Mouse (Mus musculus) limb, embryonic 11.5 days (tissue): ENCODE measurements at regions not wholly inside any gene's neighbourhood (a gene's known extent, or its start where the extent isn't known, plus 50 kb on each side); places are given as distances from the start of the nearest gene placed in this dataset. TPM values are rescaled to one million over a fixed set of nuclear protein-coding genes. Genes with fewer than 3 reads are reported as not detected.

ENCODE experiments used
- ATAC-seq: fragments of 200-750 bp; cut with Nextera tagmentation; 2 replicates; pipeline ENCODE4 v1.8.0; 2017; ENCODE audit warnings: low read depth; ENCODE audit not compliant: insufficient number of reproducible peaks, low FRiP score, low TSS enrichment
- DNase-seq: peaks from one replicate; pipeline ENCODE4 v3.0.0-alpha.2; 2015; ENCODE audit warnings: low spot score
- H3K27ac ChIP-seq: fragments of 300-500 bp; sonication (generic); replicated peaks from 2 replicates; pipeline ENCODE4 v1.5.1; 2014; ENCODE audit warnings: low read depth, mild to moderate bottlenecking, low read length
- H3K27me3 ChIP-seq: fragments of 300-500 bp; sonication (generic); 2 replicates; pipeline ENCODE4 v1.6.1; 2014; ENCODE audit warnings: mild to moderate bottlenecking, low read length, mixed read lengths; ENCODE audit not compliant: control insufficient read depth, insufficient read depth
- H3K36me3 ChIP-seq: fragments of 300-500 bp; sonication (generic); 2 replicates; pipeline ENCODE4 v1.6.1; 2014; ENCODE audit warnings: mild to moderate bottlenecking, low read length, moderate library complexity, mixed read lengths; ENCODE audit not compliant: control insufficient read depth, insufficient read depth
- H3K4me1 ChIP-seq: fragments of 300-500 bp; sonication (generic); 2 replicates; pipeline ENCODE4 v1.6.1; 2014; ENCODE audit warnings: low read length, mixed read lengths; ENCODE audit not compliant: control insufficient read depth, insufficient read depth
- H3K4me2 ChIP-seq: fragments of 300-500 bp; sonication (generic); 2 replicates; pipeline ENCODE4 v1.6.1; 2014; ENCODE audit warnings: low read depth, mild to moderate bottlenecking, moderate library complexity; ENCODE audit not compliant: severe bottlenecking
- H3K4me3 ChIP-seq: fragments of 300-500 bp; sonication (generic); 2 replicates; pipeline ENCODE4 v1.5.1; 2014; ENCODE audit warnings: low read depth, low read length
- H3K9ac ChIP-seq: fragments of 300-500 bp; sonication (generic); 2 replicates; pipeline ENCODE4 v1.6.1; 2014; ENCODE audit warnings: mild to moderate bottlenecking, low read length
- H3K9me3 ChIP-seq: fragments of 300-500 bp; sonication (generic); 2 replicates; pipeline ENCODE4 v1.6.1; 2016; ENCODE audit warnings: low read length; ENCODE audit not compliant: control insufficient read depth
- WGBS: fragments of 180-500 bp; shearing (Covaris S2); extraction: QIAGEN DNeasy Blood & Tissue Kit; methylation state at CpG from one replicate; pipeline ENCODE4 v1.1.7; 2014; 5-methylcytosine and 5-hydroxymethylcytosine counted together
- microRNA-seq: library from miRNA; unstranded; fragments of <30 nt; microRNA quantifications from one replicate; pipeline ENCODE4, GENCODE M21; 2016

GRCm38 (mm10) chr11:92018419-92018818 lies 441.1 kb upstream of the Kif2b start:
- no peak for ATAC-seq

GRCm38 (mm10) chr11:92011284-92011683 lies 433.9 kb upstream of the Kif2b start:
- Histone ChIP-seq H3K36me3 (no peaks in the 10 kb centered on the region), H3K27me3 (no peaks in the 10 kb centered on the region), H3K27ac (no peak overlapping the region), H3K4me2 (no peak overlapping the region), H3K9me3 (no peaks in the 10 kb centered on the region), H3K9ac (no peak overlapping the region), H3K4me1 (no peaks in the 10 kb centered on the region), H3K4me3 (no peak overlapping the region)
- WGBS = 77% methylated on average over 3 of the region's 3 CpGs
- ATAC-seq (no peak), DNase-seq (no peak)

More at GRCm38 (mm10) chr11:92018419-92018818, 441.1 kb upstream of the Kif2b start:
- Histone ChIP-seq H3K27me3 (no peaks in the 10 kb centered on the region), H3K4me1 (no peaks in the 10 kb centered on the region), H3K4me2 (no peak overlapping the region), H3K9ac (no peak overlapping the region), H3K27ac (no peak overlapping the region), H3K36me3 (no peaks in the 10 kb centered on the region), H3K9me3 (no peaks in the 10 kb centered on the region), H3K4me3 (no peak overlapping the region)
- WGBS = 80% methylated on average over 3 of the region's 3 CpGs
- no peak for DNase-seq

- Histone ChIP-seq H3K27ac (no peak overlapping the region), H3K4me2 (no peak overlapping the region), H3K9me3 (no peaks in the 10 kb centered on the region), H3K4me3 (no peak overlapping the region), H3K9ac (no peak overlapping the region), H3K4me1 (no peaks in the 10 kb centered on the region), H3K27me3 (no peaks in the 10 kb centered on the region), H3K36me3 (no peaks in the 10 kb centered on the region)
- ATAC-seq (no peak), DNase-seq (no peak)
- 94% methylated on average over 2 of the region's 2 CpGs for WGBS
Observed at GRCm38 (mm10) chr11:91995524-91995923, 418.2 kb upstream of the Kif2b start.

GRCm38 (mm10) chr11:91969531-91969930 lies 392.2 kb upstream of the Kif2b start:
- no peak overlapping the region for H3K9ac ChIP-seq
- H3K27ac ChIP-seq = no peak overlapping the region
- no peaks in the 10 kb centered on the region for H3K4me1 ChIP-seq
- 93% methylated on average over 2 of the region's 2 CpGs for WGBS
- H3K9me3 ChIP-seq = no peaks in the 10 kb centered on the region
- DNase-seq = no peak
- no peaks in the 10 kb centered on the region for H3K36me3 ChIP-seq
- H3K4me3 ChIP-seq = no peak overlapping the region
- no peaks in the 10 kb centered on the region for H3K27me3 ChIP-seq
- no peak for ATAC-seq
- H3K4me2 ChIP-seq = no peak overlapping the region

- Histone ChIP-seq H3K4me1 (no peaks in the 10 kb centered on the region), H3K27me3 (no peaks in the 10 kb centered on the region), H3K9me3 (no peaks in the 10 kb centered on the region), H3K27ac (no peak overlapping the region), H3K9ac (no peak overlapping the region), H3K36me3 (no peaks in the 10 kb centered on the region), H3K4me3 (no peak overlapping the region), H3K4me2 (no peak overlapping the region)
- DNase-seq = no peak
- ATAC-seq = no peak
- WGBS = 87% methylated on average over 2 of the region's 2 CpGs
Observed at GRCm38 (mm10) chr11:91944336-91944735, 367.0 kb upstream of the Kif2b start.

Small RNAs in the stretch of these regions (microRNA-seq; reads per million reads assigned to microRNA genes)
- not detected for gene Gm22702
